ENCODE assay signal across 8 mouse cellular contexts in genomic region chr7:100465656-100466309, GRCm38 (mm10). TPM values are rescaled to one million over a fixed set of nuclear protein-coding genes. Genes with fewer than 3 reads are reported as not detected.
DNase-seq lines count a peak whose midpoint lies in the region; ATAC-seq lines count a peak whose summit lies in the region.

No protein-coding gene starts in this region.

- H3K9ac ChIP-seq in limb, embryonic 13.5 days: peak overlapping the region; percentile 1; the same call in 1 of the 2 replicates
- no peak overlapping the region for H3K9ac ChIP-seq in midbrain, embryonic 13.5 days (replicated peaks)

- H3K36me3 ChIP-seq in megakaryocyte, embryonic 14.5 days (replicated peaks; ENCODE audit: low read length): peaks cover 58% of the 10 kb centered on the region
- H3K36me3 ChIP-seq in limb, embryonic 13.5 days: peaks cover 86% of the 10 kb centered on the region
- peaks cover 90% of the 10 kb centered on the region for H3K36me3 ChIP-seq in midbrain, embryonic 13.5 days

- H3K4me3 ChIP-seq in megakaryocyte, embryonic 14.5 days (replicated peaks): peak overlapping the region; percentile 60
- no peak overlapping the region for H3K4me3 ChIP-seq in limb, embryonic 13.5 days
- no peak overlapping the region for H3K4me3 ChIP-seq in midbrain, embryonic 13.5 days (replicated peaks)

- peak overlapping the region; percentile 56; the same call in 1 of the 2 replicates for H3K27ac ChIP-seq in limb, embryonic 13.5 days
- H3K27ac ChIP-seq in midbrain, embryonic 13.5 days: no peak overlapping the region

- 63% methylated on average over 5 of the region's 5 CpGs for WGBS in limb, embryonic 13.5 days
- WGBS in midbrain, embryonic 13.5 days: 83% methylated on average over 5 of the region's 5 CpGs

- peak; percentile 83 for DNase-seq in heart, postnatal 25 days (ENCODE audit: low spot score)
- peak; percentile 84 for DNase-seq in ovary, postnatal 14 days (ENCODE audit: low spot score)
- no peak for DNase-seq in embryo, embryonic 9.5 days (ENCODE audit: extremely low spot score)

- intact Hi-C loops in heart, postnatal 25 days (cut with DNase I): loop anchor here (2.0 kb wide), 1 partner anchor 25 kb away; no protein-coding TSS in a partner anchor

- no peaks in the 10 kb centered on the region for H3K9me3 ChIP-seq in megakaryocyte, embryonic 14.5 days
- H3K9me3 ChIP-seq in limb, embryonic 13.5 days: no peaks in the 10 kb centered on the region
- H3K9me3 ChIP-seq in midbrain, embryonic 13.5 days: no peaks in the 10 kb centered on the region

- H3K27me3 ChIP-seq in megakaryocyte, embryonic 14.5 days (replicated peaks): no peaks in the 10 kb centered on the region
- H3K27me3 ChIP-seq in limb, embryonic 13.5 days: no peaks in the 10 kb centered on the region
- no peaks in the 10 kb centered on the region for H3K27me3 ChIP-seq in midbrain, embryonic 13.5 days

- H3K4me1 ChIP-seq in megakaryocyte, embryonic 14.5 days: peaks cover 87% of the 10 kb centered on the region
- peaks cover 10% of the 10 kb centered on the region for H3K4me1 ChIP-seq in limb, embryonic 13.5 days
- no peaks in the 10 kb centered on the region for H3K4me1 ChIP-seq in midbrain, embryonic 13.5 days (replicated peaks)

- no peak for ATAC-seq in megakaryocyte, adult 5-6 weeks (ENCODE audit: poor library complexity, severe bottlenecking)
- peak; percentile 33 for ATAC-seq in erythroblast, adult 5-6 weeks (replicated peaks; ENCODE audit: low FRiP score, poor library complexity, severe bottlenecking)
- ATAC-seq in limb, embryonic 13.5 days (ENCODE audit: low FRiP score, low read depth): peak; percentile 71
- no peak for ATAC-seq in midbrain, embryonic 13.5 days

- H3K4me2 ChIP-seq in limb, embryonic 13.5 days (replicated peaks): peak overlapping the region; percentile 10; the same call in 1 of the 2 replicates
- no peak overlapping the region for H3K4me2 ChIP-seq in midbrain, embryonic 13.5 days (replicated peaks)

RNA-seq across cellular contexts. Expression of gene Ucp3, which starts 7.0 kb away (rescaled TPM):
- not detected in 2 replicates for polyA plus RNA-seq in megakaryocyte, embryonic 14.5 days (2012; ENCODE audit: insufficient read depth, low replicate concordance)
- total RNA-seq in megakaryocyte, adult 5-6 weeks (2015): 0.07 TPM in 2 replicates
- total RNA-seq in megakaryocyte, adult 5-6 weeks (2017): 0.45 TPM in 1 of 2 replicates, not detected in the other
- 0.42 TPM in 1 of 2 replicates, not detected in the other for total RNA-seq in erythroblast, adult 5-6 weeks (2015; ENCODE audit: low replicate concordance)
- total RNA-seq in erythroblast, adult 5-6 weeks (2017; ENCODE audit: low replicate concordance): 0.56 TPM in 1 of 2 replicates, not detected in the other
- 10 to 100 TPM; 40.6 to 49.9 TPM for total RNA-seq in heart, postnatal 25 days (2021)
- 0.08 TPM in 1 of 2 replicates, not detected in the other for polyA plus RNA-seq in limb, embryonic 13.5 days (2015; fragmentation: Nextera tagmentation; extraction: Ambion mirVana)
- polyA plus RNA-seq in midbrain, embryonic 13.5 days (2015; fragmentation: Nextera tagmentation; extraction: Ambion mirVana): not detected in 2 replicates

RNA-seq across cellular contexts. Expression of gene Ucp2, which starts 27.4 kb away (rescaled TPM):
- 395 and 840 TPM in 2 replicates for polyA plus RNA-seq in megakaryocyte, embryonic 14.5 days (2012; ENCODE audit: insufficient read depth, low replicate concordance)
- 702 and 742 TPM in 2 replicates for total RNA-seq in megakaryocyte, adult 5-6 weeks (2015)
- 316 and 332 TPM in 2 replicates for total RNA-seq in megakaryocyte, adult 5-6 weeks (2017)
- 1,034 and 1,242 TPM in 2 replicates for total RNA-seq in erythroblast, adult 5-6 weeks (2015; ENCODE audit: low replicate concordance)
- 1,143 and 1,228 TPM in 2 replicates for total RNA-seq in erythroblast, adult 5-6 weeks (2017; ENCODE audit: low replicate concordance)
- total RNA-seq in heart, postnatal 25 days (2021): 100 to 1,000 TPM; 426 to 460 TPM
- 143 and 155 TPM in 2 replicates for polyA plus RNA-seq in limb, embryonic 13.5 days (2015; fragmentation: Nextera tagmentation; extraction: Ambion mirVana)
- 51.9 and 52.5 TPM in 2 replicates for polyA plus RNA-seq in midbrain, embryonic 13.5 days (2015; fragmentation: Nextera tagmentation; extraction: Ambion mirVana)

RNA-seq across cellular contexts. Expression of gene Dnajb13, which starts 49.0 kb away (rescaled TPM):
- polyA plus RNA-seq in megakaryocyte, embryonic 14.5 days (2012; ENCODE audit: insufficient read depth, low replicate concordance): not detected in 2 replicates
- total RNA-seq in megakaryocyte, adult 5-6 weeks (2015): not detected in 2 replicates
- total RNA-seq in megakaryocyte, adult 5-6 weeks (2017): 0.16 and 0.44 TPM in 2 replicates
- 1.5 TPM in 1 of 2 replicates, not detected in the other for total RNA-seq in erythroblast, adult 5-6 weeks (2015; ENCODE audit: low replicate concordance)
- total RNA-seq in erythroblast, adult 5-6 weeks (2017; ENCODE audit: low replicate concordance): 2.6 and 9.2 TPM in 2 replicates
- not detected for total RNA-seq in heart, postnatal 25 days (2021)
- polyA plus RNA-seq in limb, embryonic 13.5 days (2015; fragmentation: Nextera tagmentation; extraction: Ambion mirVana): 0.17 and 0.24 TPM in 2 replicates
- 1.2 and 3.2 TPM in 2 replicates for polyA plus RNA-seq in midbrain, embryonic 13.5 days (2015; fragmentation: Nextera tagmentation; extraction: Ambion mirVana)

Comparison
In these comparisons a context has a peak if more than half of its experiments do, and no peak if none do; other contexts are left out.
1. ATAC-seq: peak in erythroblast, adult 5-6 weeks (single experiment) and limb, embryonic 13.5 days (single experiment); none in megakaryocyte, adult 5-6 weeks (single experiment) and midbrain, embryonic 13.5 days (single experiment).
2. RNA of gene Ucp3, which starts 7.0 kb away (total RNA-seq): 40.6 to 49.9 TPM in heart, postnatal 25 days; 0.07 to 0.45 TPM in megakaryocyte, adult 5-6 weeks and 0.42 to 0.56 TPM in erythroblast, adult 5-6 weeks; every median in the first group is over 10 times any median in the second.